Mouse (Mus musculus) stomach, embryonic 16.5 days (tissue): ENCODE measurements around the gene Stk10. TPM values are rescaled to one million over a fixed set of nuclear protein-coding genes. Genes with fewer than 3 reads are reported as not detected.

Source experiments
- ATAC-seq: fragments of 200-750 bp; cut with Nextera tagmentation; 2 replicates; pipeline ENCODE4 v1.8.0; 2017; ENCODE audit warnings: moderate number of reproducible peaks, moderate TSS enrichment; ENCODE audit not compliant: insufficient read depth, low FRiP score
- H3K27ac ChIP-seq: fragments of 300-500 bp; sonication (generic); 2 replicates; pipeline ENCODE4 v1.5.1; 2014; ENCODE audit warnings: low read length
- H3K27me3 ChIP-seq: fragments of 300-500 bp; sonication (generic); 2 replicates; pipeline ENCODE4 v1.6.1; 2014; ENCODE audit warnings: low read length, control low read depth, mixed read lengths; ENCODE audit not compliant: control insufficient read depth, insufficient read depth
- H3K36me3 ChIP-seq: fragments of 300-500 bp; sonication (generic); 2 replicates; pipeline ENCODE4 v1.6.1; 2014; ENCODE audit warnings: low read length; ENCODE audit not compliant: control insufficient read depth, insufficient read depth
- H3K4me1 ChIP-seq: fragments of 300-500 bp; sonication (generic); 2 replicates; pipeline ENCODE4 v1.6.1; 2014; ENCODE audit warnings: low read length, control low read depth, mixed read lengths; ENCODE audit not compliant: control insufficient read depth, insufficient read depth
- H3K4me2 ChIP-seq: fragments of 300-500 bp; sonication (generic); 2 replicates; pipeline ENCODE4 v1.6.1; 2014; ENCODE audit warnings: low read depth, low read length, mixed read lengths
- H3K4me3 ChIP-seq: fragments of 300-500 bp; sonication (generic); replicated peaks from 2 replicates; pipeline ENCODE4 v1.5.1; 2014; ENCODE audit warnings: mild to moderate bottlenecking, low read length
- H3K9ac ChIP-seq: fragments of 300-500 bp; sonication (generic); 2 replicates; pipeline ENCODE4 v1.6.1; 2014; ENCODE audit warnings: low read length
- H3K9me3 ChIP-seq: fragments of 300-500 bp; sonication (generic); replicated peaks from 2 replicates; pipeline ENCODE4 v1.6.1; 2016; ENCODE audit warnings: low read length, control low read depth; ENCODE audit not compliant: control insufficient read depth
- WGBS: fragments of 180-500 bp; shearing (Covaris S2); extraction: QIAGEN DNeasy Blood & Tissue Kit; methylation state at CpG from one replicate; pipeline ENCODE4 v1.1.7; 2014; 5-methylcytosine and 5-hydroxymethylcytosine counted together
- polyA plus RNA-seq: library from polyadenylated mRNA; unstranded; fragments of >200 nt; fragmentation: Nextera tagmentation; extraction: Ambion mirVana; gene quantifications from 2 replicates; pipeline ENCODE4 v1.2.1, GENCODE M21; 2015

Gene Stk10
- polyA plus RNA-seq, 1 experiment from 2014 or later: 4.2 TPM

DNA sequence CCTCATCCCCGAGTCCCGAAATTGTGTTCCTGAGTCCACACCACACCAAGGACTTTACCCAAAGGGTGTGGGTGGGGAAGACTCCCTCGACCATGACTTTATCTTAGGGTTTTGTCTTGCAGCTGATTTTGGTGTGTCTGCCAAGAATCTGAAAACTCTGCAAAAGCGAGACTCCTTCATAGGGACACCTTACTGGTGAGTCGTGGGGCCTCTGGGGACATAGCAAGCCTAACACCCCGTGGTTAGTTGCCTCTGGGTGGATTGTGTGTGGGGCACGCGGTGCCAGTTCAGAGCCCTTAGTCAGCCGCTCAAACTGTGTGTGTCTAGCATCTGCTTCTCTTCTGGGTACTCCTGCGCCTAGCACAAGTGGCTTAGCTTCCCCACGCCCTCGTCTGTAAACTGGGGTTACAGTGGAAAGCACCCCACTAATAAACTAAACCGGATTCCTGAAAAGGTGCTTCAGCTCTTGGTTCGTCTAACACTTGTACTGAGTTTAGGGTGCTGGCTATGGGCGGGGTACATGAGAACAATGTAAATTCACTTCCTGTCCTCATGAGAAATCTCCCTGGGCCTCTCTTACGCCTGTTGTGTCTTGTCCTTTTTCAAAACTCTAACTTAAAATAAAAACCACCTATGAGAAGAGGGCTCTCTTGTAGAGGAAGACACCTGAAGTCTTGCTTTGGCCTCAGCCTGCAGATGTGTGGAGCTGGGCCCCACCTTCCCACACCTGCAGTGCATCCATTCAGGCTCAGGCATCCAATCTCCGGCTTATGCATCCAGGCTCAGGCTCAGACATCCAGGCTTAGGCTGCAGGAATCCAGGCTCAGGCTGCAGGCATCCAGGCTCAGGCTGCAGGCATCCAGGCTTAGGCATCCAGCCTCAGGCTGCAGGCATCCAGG, 54.3 kb downstream of the Stk10 start:
- Histone ChIP-seq H3K27ac (no peak overlapping the region), H3K27me3 (no peaks in the 10 kb centered on the region), H3K9me3 (no peaks in the 10 kb centered on the region), H3K4me2 (no peak overlapping the region), H3K4me3 (no peak overlapping the region), H3K4me1 (peaks cover 3% of the 10 kb centered on the region; the same call in 1 of the 2 replicates), H3K36me3 (no peaks in the 10 kb centered on the region), H3K9ac (no peak overlapping the region; the same call in 1 of the 2 replicates)
- ATAC-seq: no peak
- WGBS: 70% methylated on average over 17 of the region's 17 CpGs

DNA sequence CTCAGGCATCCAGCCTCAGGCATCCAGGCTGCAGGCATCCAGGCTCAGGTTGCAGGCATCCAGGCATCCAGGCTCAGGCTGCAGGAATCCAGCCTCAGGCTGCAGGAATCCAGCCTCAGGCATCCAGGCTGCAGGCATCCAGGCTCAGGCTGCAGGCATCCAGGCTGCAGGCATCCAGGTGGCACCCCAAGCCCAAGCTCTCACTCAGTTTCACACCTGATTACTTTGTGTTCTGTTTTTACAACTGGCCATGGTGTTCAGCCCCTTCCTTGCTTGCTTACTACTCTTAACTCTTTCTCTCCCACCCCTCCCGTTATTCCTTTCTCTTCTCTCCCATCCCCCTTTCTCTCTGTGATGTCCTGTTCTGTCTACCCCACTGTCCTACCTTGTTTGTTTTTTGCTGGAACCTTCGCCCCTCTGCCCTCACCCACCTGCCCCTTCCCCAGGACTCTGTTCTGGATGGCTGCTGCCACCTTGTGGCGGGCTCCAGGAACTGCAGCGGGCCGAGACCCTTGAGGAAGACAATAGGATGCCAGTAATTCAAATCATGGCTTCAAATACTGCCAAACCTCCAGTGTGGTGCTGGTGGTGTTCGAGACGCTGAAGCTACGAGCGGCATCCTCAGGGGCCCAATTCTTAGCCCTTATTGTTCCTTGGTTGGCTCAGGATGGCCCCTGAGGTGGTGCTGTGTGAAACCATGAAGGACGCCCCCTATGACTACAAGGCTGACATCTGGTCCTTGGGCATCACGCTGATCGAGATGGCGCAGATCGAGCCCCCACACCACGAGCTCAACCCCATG, 55.2 kb downstream of the Stk10 start:
- Histone ChIP-seq H3K9me3 (no peaks in the 10 kb centered on the region), H3K36me3 (no peaks in the 10 kb centered on the region), H3K27ac (no peak overlapping the region), H3K4me3 (no peak overlapping the region), H3K4me2 (no peak overlapping the region), H3K27me3 (no peaks in the 10 kb centered on the region), H3K4me1 (peaks cover 3% of the 10 kb centered on the region; the same call in 1 of the 2 replicates), H3K9ac (no peak overlapping the region; the same call in 1 of the 2 replicates)
- WGBS: 33% methylated on average over 15 of the region's 15 CpGs
- peak; percentile 6; the same call in 1 of the 2 replicates for ATAC-seq

DNA sequence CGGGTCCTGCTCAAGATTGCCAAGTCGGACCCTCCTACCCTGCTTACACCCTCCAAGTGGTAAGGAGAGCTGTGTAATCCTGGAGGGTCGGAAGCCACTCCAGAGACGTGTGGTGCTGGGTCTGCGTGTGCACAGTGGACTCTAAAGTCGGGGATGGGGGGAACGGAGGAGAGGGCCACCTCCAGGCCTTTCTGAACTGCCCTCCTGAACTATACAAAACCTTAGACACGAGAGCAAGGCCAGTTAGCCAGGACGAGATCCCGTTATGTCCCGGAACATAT, 55.7 kb downstream of the Stk10 start:
- no peaks in the 10 kb centered on the region for H3K27me3 ChIP-seq
- peaks cover 3% of the 10 kb centered on the region; the same call in 1 of the 2 replicates for H3K4me1 ChIP-seq
- H3K36me3 ChIP-seq: no peaks in the 10 kb centered on the region
- no peaks in the 10 kb centered on the region for H3K9me3 ChIP-seq
- H3K4me2 ChIP-seq: no peak overlapping the region
- no peak overlapping the region for H3K27ac ChIP-seq
- H3K9ac ChIP-seq: no peak overlapping the region
- no peak overlapping the region for H3K4me3 ChIP-seq
- 77% methylated on average over 11 of the region's 11 CpGs for WGBS
- peak; percentile 18; the same call in 1 of the 2 replicates for ATAC-seq

DNA sequence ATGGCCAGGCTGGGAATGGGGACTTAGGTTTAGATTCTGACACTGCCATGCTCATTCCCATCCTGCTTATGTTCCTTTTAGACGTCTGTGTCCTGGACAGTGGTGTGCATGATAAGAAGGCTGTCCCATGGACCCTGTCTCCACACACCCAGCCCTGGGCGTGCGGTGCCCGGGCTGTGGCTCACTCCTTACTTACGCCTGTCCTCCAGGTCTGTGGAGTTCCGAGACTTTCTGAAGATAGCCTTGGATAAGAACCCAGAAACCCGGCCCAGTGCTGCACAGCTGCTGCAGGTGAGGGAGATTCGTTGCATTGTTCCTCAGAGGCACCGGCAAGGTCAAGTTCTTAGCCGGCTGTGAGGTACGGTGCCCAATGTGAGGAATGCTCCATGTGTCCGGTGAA, 56.1 kb downstream of the Stk10 start:
- WGBS: 92% methylated on average over 12 of the region's 12 CpGs
- no peak overlapping the region for H3K9ac ChIP-seq

DNA sequence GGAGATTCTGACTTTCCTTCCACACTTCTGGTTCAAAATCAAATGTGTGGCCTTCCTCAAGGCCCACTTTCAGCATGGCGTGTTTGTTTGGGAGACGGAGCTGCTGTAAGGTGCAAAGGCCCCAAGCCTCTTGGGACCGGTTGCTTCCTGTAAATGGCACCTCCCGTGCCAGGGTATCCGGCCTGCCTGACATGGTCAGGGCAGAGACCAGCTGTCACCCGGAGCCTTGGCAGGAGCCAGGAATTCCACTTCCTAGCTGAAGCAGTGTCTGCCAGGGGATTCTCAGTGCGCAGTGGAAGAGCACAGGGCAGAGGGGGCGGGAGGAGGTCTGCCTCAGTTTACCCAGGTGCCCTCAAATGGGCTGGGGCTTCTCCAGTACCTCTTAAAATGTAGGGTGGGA, 56.7 kb downstream of the Stk10 start:
- Histone ChIP-seq H3K4me3 (no peak overlapping the region), H3K36me3 (no peaks in the 10 kb centered on the region), H3K4me2 (no peak overlapping the region), H3K9me3 (no peaks in the 10 kb centered on the region), H3K27me3 (no peaks in the 10 kb centered on the region), H3K4me1 (peaks cover 3% of the 10 kb centered on the region; the same call in 1 of the 2 replicates), H3K27ac (no peak overlapping the region), H3K9ac (no peak overlapping the region)
- no peak for ATAC-seq
- WGBS: 93% methylated on average over 8 of the region's 8 CpGs

More for the DNA sequence above, 56.1 kb downstream of the Stk10 start:
- H3K36me3 ChIP-seq: no peaks in the 10 kb centered on the region
- peaks cover 3% of the 10 kb centered on the region; the same call in 1 of the 2 replicates for H3K4me1 ChIP-seq
- no peaks in the 10 kb centered on the region for H3K27me3 ChIP-seq
- ATAC-seq: no peak
- H3K4me2 ChIP-seq: no peak overlapping the region
- H3K27ac ChIP-seq: no peak overlapping the region
- H3K9me3 ChIP-seq: no peaks in the 10 kb centered on the region
- no peak overlapping the region for H3K4me3 ChIP-seq

DNA sequence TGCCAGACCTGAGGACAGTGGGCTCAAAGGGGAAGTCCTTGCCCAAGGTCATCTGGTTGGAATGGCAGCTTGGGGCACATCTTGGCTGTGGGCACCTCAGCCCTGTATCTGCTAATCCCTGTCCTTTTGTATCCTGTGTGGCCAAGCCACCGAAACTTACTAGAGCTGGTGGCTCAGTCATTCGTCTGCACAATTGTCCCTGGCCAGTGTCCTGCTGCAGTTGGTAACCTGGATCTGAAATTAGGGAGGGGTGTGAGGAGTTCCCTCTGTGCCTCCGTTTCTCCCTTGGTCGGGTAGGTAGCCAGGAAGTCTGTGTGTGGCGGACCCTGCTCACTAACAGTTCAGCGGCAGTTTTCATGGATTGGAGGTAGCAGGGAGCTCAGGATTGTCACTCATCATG, 57.1 kb downstream of the Stk10 start:
- Histone ChIP-seq H3K4me2 (no peak overlapping the region), H3K9ac (no peak overlapping the region), H3K9me3 (no peaks in the 10 kb centered on the region), H3K27me3 (no peaks in the 10 kb centered on the region), H3K27ac (no peak overlapping the region), H3K36me3 (no peaks in the 10 kb centered on the region), H3K4me3 (no peak overlapping the region), H3K4me1 (peaks cover 3% of the 10 kb centered on the region; the same call in 1 of the 2 replicates)
- 82% methylated on average over 6 of the region's 6 CpGs for WGBS
- no peak for ATAC-seq

DNA sequence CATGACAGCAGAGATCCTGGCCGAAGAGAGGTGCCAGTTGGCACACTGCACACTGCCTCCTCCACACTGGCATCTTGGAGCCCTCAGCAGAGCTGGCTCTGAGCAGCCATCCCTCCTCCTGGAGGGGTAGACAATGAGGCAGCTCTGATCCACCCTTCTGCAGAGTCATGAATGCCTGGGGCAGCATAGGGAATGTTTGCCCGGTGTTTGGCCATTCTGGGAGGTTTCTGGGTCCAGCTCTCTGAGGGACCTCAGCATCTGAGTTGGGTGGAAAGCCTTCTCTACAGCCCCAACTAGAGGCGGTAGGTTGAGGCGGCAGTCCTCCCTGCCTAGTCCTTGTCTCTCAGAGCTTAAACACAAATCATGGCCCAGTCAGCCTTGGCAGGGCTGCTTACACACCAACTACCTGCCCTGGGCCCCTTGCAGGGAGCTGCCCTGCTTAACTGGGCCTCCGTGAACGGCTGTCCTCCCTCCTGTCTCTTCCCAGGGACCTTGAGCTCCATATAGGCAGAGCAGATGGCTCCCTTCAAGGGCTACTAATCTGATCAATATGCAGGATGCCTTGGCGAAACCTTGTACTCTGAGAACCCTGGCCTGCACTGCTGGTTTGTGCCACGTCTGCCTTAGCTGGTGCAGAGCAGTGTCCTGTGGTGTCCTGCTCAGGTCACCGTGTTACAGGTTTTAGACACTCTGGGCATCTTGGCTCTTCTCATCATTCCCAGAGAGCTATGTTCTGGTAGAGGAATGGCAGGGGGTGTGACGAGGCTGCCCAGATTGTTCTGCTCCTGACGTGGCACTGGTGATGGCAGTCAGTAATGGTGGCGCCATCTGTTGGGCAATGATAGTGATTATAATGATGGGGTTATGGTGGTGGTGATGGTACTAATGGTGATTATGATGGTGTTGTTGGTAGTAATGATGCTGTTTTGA, 59.1 kb downstream of the Stk10 start:
- no peak overlapping the region for H3K9ac ChIP-seq
- no peak overlapping the region for H3K27ac ChIP-seq
- H3K9me3 ChIP-seq: no peaks in the 10 kb centered on the region; the same call in 1 of the 2 replicates
- H3K27me3 ChIP-seq: no peaks in the 10 kb centered on the region
- H3K36me3 ChIP-seq: no peaks in the 10 kb centered on the region
- H3K4me3 ChIP-seq: no peak overlapping the region
- 74% methylated on average over 12 of the region's 12 CpGs for WGBS
- no peak for ATAC-seq
- peaks cover 3% of the 10 kb centered on the region; the same call in 1 of the 2 replicates for H3K4me1 ChIP-seq
- no peak overlapping the region for H3K4me2 ChIP-seq

DNA sequence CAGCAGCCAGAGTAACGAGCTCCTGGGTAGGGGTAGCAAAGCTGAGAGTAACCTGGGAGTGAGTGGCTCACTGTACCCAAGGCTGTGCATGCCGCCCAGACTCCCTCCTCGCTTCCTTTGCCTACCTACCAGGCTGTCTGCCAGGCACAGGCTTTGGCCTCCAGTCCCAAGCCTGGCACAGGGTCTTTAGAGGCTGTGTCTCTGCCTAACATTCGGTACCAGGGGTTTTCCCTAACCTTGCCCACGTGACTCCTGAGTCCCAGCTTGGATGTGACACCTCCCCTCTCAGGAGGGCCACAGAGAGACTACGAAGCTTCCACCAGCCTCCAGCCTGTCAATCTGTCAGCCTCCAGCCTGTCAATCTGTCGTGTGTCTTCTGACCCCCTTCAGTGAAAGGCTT, 60.0 kb downstream of the Stk10 start:
- Histone ChIP-seq H3K9ac (no peak overlapping the region), H3K27ac (no peak overlapping the region), H3K36me3 (no peaks in the 10 kb centered on the region), H3K4me3 (no peak overlapping the region), H3K4me1 (no peaks in the 10 kb centered on the region), H3K4me2 (no peak overlapping the region), H3K9me3 (no peaks in the 10 kb centered on the region; the same call in 1 of the 2 replicates), H3K27me3 (no peaks in the 10 kb centered on the region)
- no peak for ATAC-seq
- whole genome bisulfite sequencing: 81% methylated on average over 7 of the region's 7 CpGs
